Mouse (Mus musculus) neural tube, embryonic 11.5 days (tissue): ENCODE measurements around the gene Ap2a1. TPM values are rescaled to one million over a fixed set of nuclear protein-coding genes. Genes with fewer than 3 reads are reported as not detected.

ENCODE experiments used
- ATAC-seq: fragments of 200-750 bp; cut with Nextera tagmentation; 2 replicates; pipeline ENCODE4 v1.8.0; 2017; ENCODE audit warnings: moderate number of reproducible peaks, mild to moderate bottlenecking, moderate TSS enrichment, moderate library complexity; ENCODE audit not compliant: insufficient read depth, low FRiP score, low TSS enrichment
- DNase-seq: peaks from one replicate; pipeline ENCODE4 v3.0.0-alpha.2; 2015; ENCODE audit warnings: low spot score
- H3K27ac ChIP-seq: fragments of 300-500 bp; sonication (generic); 2 replicates; pipeline ENCODE4 v1.5.1; 2014; ENCODE audit warnings: low read depth, mild to moderate bottlenecking, low read length
- H3K27me3 ChIP-seq: fragments of 300-500 bp; sonication (generic); 2 replicates; pipeline ENCODE4 v1.6.1; 2014; ENCODE audit warnings: mild to moderate bottlenecking, low read length, mixed read lengths; ENCODE audit not compliant: control insufficient read depth, insufficient read depth
- H3K36me3 ChIP-seq: fragments of 300-500 bp; sonication (generic); 2 replicates; pipeline ENCODE4 v1.6.1; 2014; ENCODE audit warnings: mild to moderate bottlenecking, low read length, moderate library complexity, mixed read lengths; ENCODE audit not compliant: control insufficient read depth, insufficient read depth
- H3K4me1 ChIP-seq: fragments of 300-500 bp; sonication (generic); 2 replicates; pipeline ENCODE4 v1.6.1; 2014; ENCODE audit warnings: low read length, mixed read lengths; ENCODE audit not compliant: control insufficient read depth, insufficient read depth
- H3K4me2 ChIP-seq: fragments of 300-500 bp; sonication (generic); 2 replicates; pipeline ENCODE4 v1.6.1; 2014; ENCODE audit warnings: low read depth, mild to moderate bottlenecking, moderate library complexity
- H3K4me3 ChIP-seq: fragments of 300-500 bp; sonication (generic); 2 replicates; pipeline ENCODE4 v1.5.1; 2014; ENCODE audit warnings: low read depth, low read length
- H3K9ac ChIP-seq: fragments of 300-500 bp; sonication (generic); 2 replicates; pipeline ENCODE4 v1.6.1; 2014; ENCODE audit warnings: mild to moderate bottlenecking, low read length
- H3K9me3 ChIP-seq: fragments of 300-500 bp; sonication (generic); 2 replicates; pipeline ENCODE4 v1.6.1; 2016; ENCODE audit warnings: low read length; ENCODE audit not compliant: control insufficient read depth
- WGBS: fragments of 180-500 bp; shearing (Covaris S2); extraction: QIAGEN DNeasy Blood & Tissue Kit; methylation state at CpG from one replicate; pipeline ENCODE4 v1.1.7; 2014; 5-methylcytosine and 5-hydroxymethylcytosine counted together
- polyA plus RNA-seq: library from polyadenylated mRNA; unstranded; fragments of >200 nt; fragmentation: Nextera tagmentation; extraction: Ambion mirVana; gene quantifications from 2 replicates; pipeline ENCODE4 v1.2.1, GENCODE M21; 2014

Gene Ap2a1
- 92.5 and 95.0 TPM in 2 replicates for polyA plus RNA-seq

DNA sequence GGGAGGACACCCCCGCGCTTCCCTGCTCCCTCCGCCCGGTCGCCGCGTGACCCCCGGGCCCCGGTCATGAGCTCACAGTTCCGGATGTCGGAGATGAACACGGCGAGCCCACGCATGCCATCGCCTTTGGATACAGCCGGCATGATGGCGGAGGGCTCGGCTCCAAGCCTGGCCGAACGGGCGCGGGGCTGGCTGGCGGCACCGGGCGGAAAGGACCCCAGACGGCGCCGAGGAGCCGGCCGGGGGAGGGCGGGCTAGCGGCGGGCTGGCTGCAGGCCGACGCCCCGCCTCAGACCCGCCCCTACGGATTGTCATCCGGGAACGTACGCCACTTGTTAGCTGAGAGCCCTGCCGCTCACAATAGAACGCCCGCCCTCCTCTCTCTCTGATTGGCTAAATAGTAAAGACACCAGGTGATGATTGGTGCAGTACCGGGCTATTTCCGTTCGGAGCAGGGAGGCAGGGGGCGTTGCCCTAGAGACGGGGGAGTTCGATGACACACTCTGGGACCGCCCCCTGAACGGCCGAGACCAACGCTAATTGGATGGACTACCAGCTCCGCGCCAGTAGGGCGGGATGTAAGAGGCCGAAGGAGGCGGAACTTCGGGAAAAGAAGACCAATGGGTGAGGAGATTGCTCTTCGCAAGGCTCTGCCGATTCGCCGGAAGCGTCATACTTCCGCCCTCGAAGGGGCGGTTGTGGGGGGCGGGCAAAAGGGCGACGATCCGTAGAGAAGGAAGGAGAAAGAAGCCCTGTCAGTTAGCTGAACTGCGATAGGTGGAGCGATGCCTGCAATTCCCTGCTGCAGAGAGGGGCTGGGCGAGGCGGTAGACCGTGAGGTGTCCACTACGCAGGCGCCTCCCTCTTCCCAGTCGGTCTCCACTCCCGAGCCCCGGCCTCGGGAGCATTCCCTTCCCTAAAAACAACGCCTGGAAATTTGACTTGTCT, at the start of gene Ap2a1:
Gene Ap2a1, minus strand, starts transcription at position 293 of the 948 bp plus-strand sequence.
- Histone ChIP-seq H3K9me3 (no peaks in the 10 kb centered on the region), H3K4me3 (peak within 1 kb of the TSS; percentile 98), H3K36me3 (peaks cover 3% of the 10 kb centered on the region), H3K27ac (peak within 1 kb of the TSS; percentile 75), H3K27me3 (no peaks in the 10 kb centered on the region), H3K4me2 (peak within 1 kb of the TSS; percentile 70), H3K9ac (peak within 1 kb of the TSS; percentile 89), H3K4me1 (peaks cover 9% of the 10 kb centered on the region)
- whole genome bisulfite sequencing, result under 1% methylated on average over 83 of the region's 84 CpGs
- DNase-seq, result peak; percentile 100
- peak; percentile 100 for ATAC-seq

DNA sequence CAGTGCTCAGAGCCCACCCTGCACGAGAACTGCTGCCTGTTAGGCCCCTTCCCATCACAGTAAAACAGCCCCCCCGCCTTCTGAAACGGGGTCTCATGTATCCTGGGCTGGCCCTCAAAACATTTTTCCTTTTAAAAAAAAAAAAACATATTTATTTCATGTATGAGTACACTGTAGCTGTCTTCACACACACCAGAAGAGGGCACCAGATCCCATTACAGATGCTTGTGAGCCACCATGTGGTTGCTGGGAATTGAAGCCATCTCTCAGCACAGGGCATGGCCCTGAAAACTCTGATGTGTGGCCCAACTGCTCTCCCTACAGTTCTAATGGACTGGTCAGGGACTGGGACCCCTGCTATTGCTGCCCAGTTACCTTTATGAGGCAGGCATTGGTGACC, 49.0 kb upstream of the Ap2a1 start:
- Histone ChIP-seq H3K4me2 (no peak overlapping the region), H3K9me3 (no peaks in the 10 kb centered on the region), H3K27ac (no peak overlapping the region), H3K36me3 (peaks cover 48% of the 10 kb centered on the region), H3K4me3 (no peak overlapping the region), H3K27me3 (no peaks in the 10 kb centered on the region), H3K4me1 (peaks cover 7% of the 10 kb centered on the region; the same call in 1 of the 2 replicates), H3K9ac (no peak overlapping the region)
- DNase-seq, result no peak
- no peak for ATAC-seq
- WGBS, result 98% methylated on average over 3 of the region's 3 CpGs

DNA sequence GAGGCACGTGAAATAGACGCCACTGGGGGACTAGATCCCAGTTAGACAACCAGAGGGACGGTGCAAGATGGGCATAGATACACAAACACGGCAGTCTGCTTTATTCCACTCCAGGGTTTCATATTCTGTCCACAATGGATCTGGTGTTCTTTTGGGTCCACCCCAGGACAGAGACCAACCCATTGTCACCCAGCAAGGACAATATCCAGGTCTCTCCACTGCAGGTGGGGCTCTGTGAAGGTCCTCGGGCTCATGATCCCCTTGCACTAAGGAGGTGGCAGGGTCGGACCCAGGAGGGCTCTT, 45.8 kb upstream of the Ap2a1 start:
- H3K27me3 ChIP-seq, result no peaks in the 10 kb centered on the region
- ATAC-seq (no peak), DNase-seq (no peak)
- peaks cover 17% of the 10 kb centered on the region for H3K4me1 ChIP-seq
- H3K36me3 ChIP-seq, result peaks cover 32% of the 10 kb centered on the region
- no peak overlapping the region for H3K4me3 ChIP-seq
- peak overlapping the region; percentile 62 for H3K27ac ChIP-seq
- H3K4me2 ChIP-seq, result peak overlapping the region; percentile 70
- no peak overlapping the region for H3K9ac ChIP-seq
- 28% methylated on average over 6 of the region's 6 CpGs for WGBS
- no peaks in the 10 kb centered on the region for H3K9me3 ChIP-seq

DNA sequence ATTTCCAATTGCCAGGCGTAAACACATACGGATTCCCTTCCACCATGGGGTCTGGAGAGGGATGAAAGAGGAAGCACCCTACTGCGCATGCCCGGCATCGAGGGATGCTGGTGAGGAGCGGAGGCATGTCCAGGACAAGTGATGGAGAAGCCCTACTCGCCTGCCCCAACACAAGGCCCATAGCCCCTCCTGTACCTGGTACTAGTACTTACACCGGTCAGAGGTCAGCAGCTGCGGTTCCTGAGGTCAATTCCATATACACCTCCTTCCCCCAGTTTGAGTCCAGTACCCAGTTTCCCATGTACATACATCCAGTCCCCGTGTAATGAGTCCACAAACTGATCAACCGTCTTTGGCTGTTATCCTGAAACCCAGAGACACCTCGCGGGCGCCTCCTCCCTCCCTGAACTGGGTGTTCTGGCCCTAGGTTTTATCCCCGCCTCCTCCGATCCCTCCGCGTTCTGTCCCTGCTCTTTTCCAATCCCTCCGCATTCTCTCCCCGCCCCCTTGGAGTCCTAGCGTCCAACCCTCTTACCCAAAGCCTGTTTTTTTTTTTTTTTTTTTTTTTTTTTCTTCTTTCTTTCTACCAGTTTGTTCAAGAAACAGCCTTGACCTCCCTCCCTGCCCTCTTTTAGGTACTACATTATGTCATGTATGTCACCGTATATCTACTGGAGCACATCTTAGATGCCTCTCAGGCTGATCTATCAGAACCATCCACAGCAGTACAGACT, 45.3 kb upstream of the Ap2a1 start, which contains the start of gene Cpt1c:
Gene Cpt1c, minus strand, starts transcription at position 469 of the 734 bp plus-strand sequence.
- H3K27me3 ChIP-seq, result no peaks in the 10 kb centered on the region
- 2% methylated on average over 22 of the region's 22 CpGs for WGBS
- ATAC-seq, result peak; percentile 58
- H3K27ac ChIP-seq, result peak within 1 kb of the TSS; percentile 74
- no peaks in the 10 kb centered on the region for H3K9me3 ChIP-seq
- H3K36me3 ChIP-seq, result peaks cover 27% of the 10 kb centered on the region
- H3K9ac ChIP-seq, result peak within 1 kb of the TSS; percentile 52
- peak within 1 kb of the TSS; percentile 40 for H3K4me3 ChIP-seq
- peak; percentile 86 for DNase-seq
- peak within 1 kb of the TSS; percentile 70 for H3K4me2 ChIP-seq
- H3K4me1 ChIP-seq, result peaks cover 17% of the 10 kb centered on the region

DNA sequence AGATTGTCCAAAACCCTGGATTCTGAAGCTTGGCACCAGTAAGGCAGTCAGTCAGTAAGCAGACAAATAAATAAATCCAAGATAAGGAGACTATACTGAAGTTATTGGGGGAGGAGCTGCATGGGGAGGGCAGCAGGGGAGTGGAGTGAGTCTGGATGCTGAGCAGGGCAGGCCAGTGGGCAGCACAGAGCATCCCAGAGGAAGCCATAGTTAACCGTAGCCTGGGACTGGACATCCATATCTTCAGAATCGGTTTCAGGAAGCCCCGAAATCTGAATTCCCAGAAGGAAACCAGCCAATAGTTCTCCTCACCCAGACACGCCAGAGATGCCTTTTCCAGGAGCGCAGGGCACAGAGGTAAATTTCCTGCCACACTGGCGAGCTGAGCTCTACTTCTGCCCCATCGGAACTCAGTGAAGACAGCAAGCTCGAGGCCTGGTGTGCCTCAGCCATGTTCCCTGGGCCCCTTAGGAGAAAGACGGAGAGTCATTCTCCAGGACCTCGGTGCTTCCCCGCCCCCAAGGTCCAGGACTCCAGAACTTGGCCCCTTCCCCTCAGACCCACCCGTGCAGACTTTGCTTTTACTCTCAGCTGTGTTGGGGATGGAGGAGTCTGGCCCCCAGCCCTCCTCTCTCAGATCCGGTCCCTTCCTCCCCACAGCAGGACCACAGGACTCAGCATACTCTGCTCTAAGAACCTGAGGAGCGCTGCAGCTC, 44.3 kb upstream of the Ap2a1 start:
- Histone ChIP-seq H3K9me3 (no peaks in the 10 kb centered on the region), H3K4me3 (peak overlapping the region; percentile 40), H3K27ac (peak overlapping the region; percentile 74; the same call in 1 of the 2 replicates), H3K4me1 (peaks cover 17% of the 10 kb centered on the region), H3K36me3 (peaks cover 21% of the 10 kb centered on the region), H3K9ac (peak overlapping the region; percentile 52), H3K27me3 (no peaks in the 10 kb centered on the region), H3K4me2 (peak overlapping the region; percentile 70)
- no peak for ATAC-seq
- WGBS, result 47% methylated on average over 14 of the region's 14 CpGs
- DNase-seq, result no peak

DNA sequence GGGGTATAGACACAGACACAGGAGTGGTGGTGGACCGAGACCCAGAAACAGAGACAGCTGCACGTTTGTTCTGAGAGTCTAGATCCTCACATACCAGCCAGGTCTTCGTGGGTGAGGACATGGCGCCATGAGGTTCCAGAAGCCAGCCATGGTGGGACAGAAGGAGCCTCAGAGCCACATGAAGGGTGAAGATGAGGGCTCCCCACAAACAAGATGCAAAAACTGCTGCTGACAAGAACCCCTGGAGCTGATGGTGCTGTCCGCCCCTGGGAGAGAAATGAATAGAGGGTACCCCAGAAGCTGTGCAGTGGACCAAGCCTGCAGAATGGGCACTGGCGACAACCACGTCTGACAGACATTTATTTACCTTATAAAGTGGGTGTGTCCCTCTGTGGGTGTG, 41.8 kb upstream of the Ap2a1 start:
- 74% methylated on average over 7 of the region's 7 CpGs for WGBS
- DNase-seq (no peak), ATAC-seq (no peak)
- Histone ChIP-seq H3K4me3 (peak overlapping the region; percentile 49), H3K36me3 (peaks cover 4% of the 10 kb centered on the region; the same call in 1 of the 2 replicates), H3K4me1 (peaks cover 17% of the 10 kb centered on the region), H3K9me3 (no peaks in the 10 kb centered on the region), H3K27me3 (no peaks in the 10 kb centered on the region), H3K27ac (peak overlapping the region; percentile 76; the same call in 1 of the 2 replicates), H3K4me2 (peak overlapping the region; percentile 69), H3K9ac (peak overlapping the region; percentile 67)

DNA sequence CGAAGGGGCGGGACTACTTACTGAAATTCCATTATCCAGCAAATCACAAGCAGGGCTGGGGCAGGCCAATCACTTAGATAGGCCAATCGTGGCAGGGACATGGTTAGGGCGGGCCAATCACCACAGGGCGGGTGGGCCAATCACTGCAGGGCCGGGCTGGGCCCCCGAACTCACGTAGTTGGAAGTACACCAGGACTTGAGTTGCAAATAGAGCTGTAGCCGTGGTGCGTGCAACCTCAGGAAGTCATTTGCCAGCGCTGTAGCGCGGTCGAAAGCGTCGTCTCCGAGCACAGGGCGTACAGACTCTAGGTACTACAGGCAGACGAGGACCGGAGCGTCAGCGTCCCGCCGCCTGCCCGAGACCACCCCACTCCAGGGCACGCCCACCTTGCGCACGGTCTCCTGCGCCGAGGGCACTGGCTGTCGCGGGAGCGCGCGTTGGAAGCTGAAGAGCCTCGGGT, 41.0 kb upstream of the Ap2a1 start:
- peak; percentile 92 for DNase-seq
- Histone ChIP-seq H3K4me1 (peaks cover 17% of the 10 kb centered on the region), H3K27me3 (no peaks in the 10 kb centered on the region), H3K27ac (peak overlapping the region; percentile 76), H3K4me3 (peak overlapping the region; percentile 49), H3K4me2 (peak overlapping the region; percentile 69), H3K36me3 (peaks cover 4% of the 10 kb centered on the region; the same call in 1 of the 2 replicates), H3K9ac (peak overlapping the region; percentile 67), H3K9me3 (no peaks in the 10 kb centered on the region)
- ATAC-seq, result peak; percentile 94
- under 1% methylated on average over 36 of the region's 36 CpGs for WGBS

DNA sequence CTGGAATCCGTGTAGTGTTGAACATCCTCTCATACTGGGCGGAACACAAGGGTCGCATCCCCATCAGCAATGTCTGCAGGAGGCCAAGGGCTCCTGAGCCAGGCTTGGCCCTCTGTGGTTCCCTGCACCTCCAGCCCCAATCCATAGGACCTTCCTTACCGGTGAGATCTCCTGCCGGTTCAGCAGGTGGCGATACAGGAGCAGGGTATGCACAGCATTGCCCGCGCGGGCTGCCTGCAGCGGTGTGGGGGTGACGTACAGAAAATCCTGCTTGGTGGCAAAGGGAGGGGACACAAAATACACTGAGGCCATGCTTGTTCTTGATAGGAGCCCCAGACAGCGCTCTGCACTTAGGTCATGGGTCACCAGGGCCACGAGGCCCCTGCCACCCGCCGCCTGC, 37.3 kb upstream of the Ap2a1 start:
- DNase-seq (no peak), ATAC-seq (no peak)
- no peak overlapping the region for H3K4me2 ChIP-seq
- H3K27ac ChIP-seq, result no peak overlapping the region
- H3K36me3 ChIP-seq, result peaks cover 7% of the 10 kb centered on the region; the same call in 1 of the 2 replicates
- 79% methylated on average over 15 of the region's 15 CpGs for WGBS
- no peaks in the 10 kb centered on the region for H3K27me3 ChIP-seq
- no peaks in the 10 kb centered on the region for H3K9me3 ChIP-seq
- H3K4me3 ChIP-seq, result no peak overlapping the region
- no peak overlapping the region for H3K9ac ChIP-seq
- H3K4me1 ChIP-seq, result peaks cover 9% of the 10 kb centered on the region
